Mouse (Mus musculus) bone marrow, adult 2 months (tissue): ENCODE data around the gene Zfp809.

Experiments
- CTCF ChIP-seq: fragments of 200-500 bp; IDR thresholded peaks from 2 replicates; pipeline ENCODE4 v1.5.1; 2011; ENCODE audit warnings: low read length, control low read depth; ENCODE audit not compliant: control insufficient read depth, insufficient read depth
- POLR2A ChIP-seq: fragments of 200-500 bp; IDR thresholded peaks from 2 replicates; pipeline ENCODE4 v1.6.1; 2011; ENCODE audit warnings: low read depth, mild to moderate bottlenecking, control low read depth, low read length, borderline replicate concordance; ENCODE audit not compliant: control insufficient read depth

DNA sequence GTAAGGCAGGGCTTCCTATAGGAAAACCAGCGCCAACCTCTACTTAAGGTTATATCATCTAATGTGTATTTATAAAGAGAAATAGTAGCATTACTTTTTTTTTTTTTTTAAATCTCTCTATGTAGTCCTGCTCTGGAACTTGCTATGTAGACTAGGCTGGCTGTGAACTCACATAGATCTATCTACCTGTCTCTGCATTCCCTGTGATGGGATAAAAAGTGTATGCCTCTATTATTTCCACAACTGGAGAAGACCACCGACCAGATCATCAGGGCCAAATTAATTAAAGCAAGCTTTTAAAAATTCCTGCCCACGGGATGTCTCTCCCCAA lies 34.5 kb downstream of the Zfp809 start:
- no peak for TF ChIP-seq POLR2A
- TF ChIP-seq CTCF: no peak
